Mouse (Mus musculus): ENCODE measurements around the gene Cog4. TPM values are rescaled to one million over a fixed set of nuclear protein-coding genes. Genes with fewer than 3 reads are reported as not detected.

Gene Cog4
- polyA plus RNA-seq, 1 experiment from 2014 or later, result 70.0 TPM

- Histone ChIP-seq H3K36me3 (peaks cover 86% of the 10 kb centered on the region), H3K27ac (no peak overlapping the region), H3K9me3 (no peaks in the 10 kb centered on the region), H3K4me3 (no peak overlapping the region), H3K4me1 (peaks cover 11% of the 10 kb centered on the region), H3K27me3 (ENCODE audit: insufficient read depth, poor library complexity, severe bottlenecking) (no peaks in the 10 kb centered on the region)
- WGBS, result 91% methylated on average over 7 of the region's 7 CpGs
- DNase-seq (ENCODE audit: low spot score), result no peak
Observed at GRCm38 (mm10) chr8:110812349-110813080, 33.9 kb upstream of the Cog4 start.

GRCm38 (mm10) chr8:110813081-110813812, 33.2 kb upstream of the Cog4 start:
- H3K27me3 ChIP-seq (ENCODE audit: insufficient read depth, poor library complexity, severe bottlenecking), result no peaks in the 10 kb centered on the region
- H3K4me1 ChIP-seq, result peaks cover 11% of the 10 kb centered on the region
- DNase-seq (ENCODE audit: low spot score), result no peak
- no peak overlapping the region for H3K27ac ChIP-seq
- H3K36me3 ChIP-seq, result peaks cover 94% of the 10 kb centered on the region
- H3K9me3 ChIP-seq, result no peaks in the 10 kb centered on the region
- no peak overlapping the region for H3K4me3 ChIP-seq
- whole genome bisulfite sequencing, result 90% methylated on average over 7 of the region's 7 CpGs

- H3K36me3 ChIP-seq, result peaks cover 100% of the 10 kb centered on the region
- WGBS, result 62% methylated on average over 3 of the region's 3 CpGs
- no peaks in the 10 kb centered on the region for H3K9me3 ChIP-seq
- no peaks in the 10 kb centered on the region for H3K4me1 ChIP-seq
- no peak overlapping the region for H3K4me3 ChIP-seq
- H3K27me3 ChIP-seq (ENCODE audit: insufficient read depth, poor library complexity, severe bottlenecking), result no peaks in the 10 kb centered on the region
- DNase-seq (ENCODE audit: low spot score), result no peak
- H3K27ac ChIP-seq, result no peak overlapping the region
Observed at GRCm38 (mm10) chr8:110815308-110815707, 31.1 kb upstream of the Cog4 start.

GRCm38 (mm10) chr8:110816990-110817389, 29.4 kb upstream of the Cog4 start:
- WGBS, result 95% methylated on average over 1 of the region's 1 CpGs
- Histone ChIP-seq H3K4me1 (no peaks in the 10 kb centered on the region), H3K9me3 (no peaks in the 10 kb centered on the region), H3K36me3 (peaks cover 100% of the 10 kb centered on the region), H3K27ac (no peak overlapping the region), H3K27me3 (ENCODE audit: insufficient read depth, poor library complexity, severe bottlenecking) (no peaks in the 10 kb centered on the region), H3K4me3 (no peak overlapping the region)
- DNase-seq (ENCODE audit: low spot score), result no peak

GRCm38 (mm10) chr8:110818593-110818992, 27.8 kb upstream of the Cog4 start:
- Histone ChIP-seq H3K36me3 (peaks cover 100% of the 10 kb centered on the region), H3K4me3 (no peak overlapping the region), H3K4me1 (no peaks in the 10 kb centered on the region), H3K27me3 (ENCODE audit: insufficient read depth, poor library complexity, severe bottlenecking) (no peaks in the 10 kb centered on the region), H3K9me3 (no peaks in the 10 kb centered on the region), H3K27ac (no peak overlapping the region)
- no peak for DNase-seq (ENCODE audit: low spot score)
- 93% methylated on average over 3 of the region's 3 CpGs for WGBS

GRCm38 (mm10) chr8:110820257-110820656, 26.1 kb upstream of the Cog4 start:
- WGBS, result 95% methylated on average over 2 of the region's 2 CpGs
- Histone ChIP-seq H3K4me3 (no peak overlapping the region), H3K9me3 (no peaks in the 10 kb centered on the region), H3K27me3 (ENCODE audit: insufficient read depth, poor library complexity, severe bottlenecking) (no peaks in the 10 kb centered on the region), H3K27ac (no peak overlapping the region), H3K36me3 (peaks cover 99% of the 10 kb centered on the region), H3K4me1 (no peaks in the 10 kb centered on the region)
- no peak for DNase-seq (ENCODE audit: low spot score)

- no peak overlapping the region for H3K27ac ChIP-seq
- H3K27me3 ChIP-seq (ENCODE audit: insufficient read depth, poor library complexity, severe bottlenecking), result no peaks in the 10 kb centered on the region
- WGBS, result 83% methylated on average over 3 of the region's 3 CpGs
- no peaks in the 10 kb centered on the region for H3K4me1 ChIP-seq
- DNase-seq (ENCODE audit: low spot score), result no peak
- no peak overlapping the region for H3K4me3 ChIP-seq
- H3K9me3 ChIP-seq, result no peaks in the 10 kb centered on the region
- H3K36me3 ChIP-seq, result peaks cover 99% of the 10 kb centered on the region
Observed at GRCm38 (mm10) chr8:110821960-110822359, 24.4 kb upstream of the Cog4 start.

- Histone ChIP-seq H3K9me3 (no peaks in the 10 kb centered on the region), H3K4me1 (no peaks in the 10 kb centered on the region), H3K4me3 (no peak overlapping the region), H3K27me3 (ENCODE audit: insufficient read depth, poor library complexity, severe bottlenecking) (no peaks in the 10 kb centered on the region), H3K36me3 (peaks cover 99% of the 10 kb centered on the region), H3K27ac (no peak overlapping the region)
- 73% methylated on average over 1 of the region's 1 CpGs for WGBS
- DNase-seq (ENCODE audit: low spot score), result no peak
Observed at GRCm38 (mm10) chr8:110824861-110825260, 21.5 kb upstream of the Cog4 start.

GRCm38 (mm10) chr8:110828511-110828910, 17.9 kb upstream of the Cog4 start:
- WGBS, result 84% methylated on average over 3 of the region's 3 CpGs
- H3K27ac ChIP-seq, result no peak overlapping the region
- peaks cover 99% of the 10 kb centered on the region for H3K36me3 ChIP-seq
- H3K9me3 ChIP-seq, result no peaks in the 10 kb centered on the region
- no peak overlapping the region for H3K4me3 ChIP-seq
- DNase-seq (ENCODE audit: low spot score), result no peak
- no peaks in the 10 kb centered on the region for H3K27me3 ChIP-seq (ENCODE audit: insufficient read depth, poor library complexity, severe bottlenecking)
- no peaks in the 10 kb centered on the region for H3K4me1 ChIP-seq

GRCm38 (mm10) chr8:110831956-110832355, 14.4 kb upstream of the Cog4 start:
- Histone ChIP-seq H3K36me3 (peaks cover 100% of the 10 kb centered on the region), H3K9me3 (no peaks in the 10 kb centered on the region)
- 91% methylated on average over 3 of the region's 3 CpGs for WGBS

GRCm38 (mm10) chr8:110842012-110842574, 4.3 kb upstream of the Cog4 start:
- peaks cover 77% of the 10 kb centered on the region for H3K36me3 ChIP-seq
- WGBS, result 91% methylated on average over 3 of the region's 3 CpGs

More at GRCm38 (mm10) chr8:110831956-110832355, 14.4 kb upstream of the Cog4 start:
- H3K4me1 ChIP-seq, result no peaks in the 10 kb centered on the region
- no peak overlapping the region for H3K27ac ChIP-seq
- no peak for DNase-seq (ENCODE audit: low spot score)
- no peak overlapping the region for H3K4me3 ChIP-seq
- no peaks in the 10 kb centered on the region for H3K27me3 ChIP-seq (ENCODE audit: insufficient read depth, poor library complexity, severe bottlenecking)

GRCm38 (mm10) chr8:110843207-110843606, 3.2 kb upstream of the Cog4 start:
- no peaks in the 10 kb centered on the region for H3K27me3 ChIP-seq (ENCODE audit: insufficient read depth, poor library complexity, severe bottlenecking)
- H3K36me3 ChIP-seq, result peaks cover 66% of the 10 kb centered on the region
- H3K27ac ChIP-seq, result no peak overlapping the region
- DNase-seq (ENCODE audit: low spot score), result no peak
- WGBS, result 91% methylated on average over 5 of the region's 5 CpGs
- H3K9me3 ChIP-seq, result no peaks in the 10 kb centered on the region
- H3K4me3 ChIP-seq, result no peak overlapping the region
- H3K4me1 ChIP-seq, result peaks cover 17% of the 10 kb centered on the region

More at GRCm38 (mm10) chr8:110842012-110842574, 4.3 kb upstream of the Cog4 start:
- no peak for DNase-seq (ENCODE audit: low spot score)
- no peak overlapping the region for H3K27ac ChIP-seq
- H3K4me3 ChIP-seq, result no peak overlapping the region
- H3K9me3 ChIP-seq, result no peaks in the 10 kb centered on the region
- H3K4me1 ChIP-seq, result peaks cover 9% of the 10 kb centered on the region; the same call in 1 of the 2 replicates
- no peaks in the 10 kb centered on the region for H3K27me3 ChIP-seq (ENCODE audit: insufficient read depth, poor library complexity, severe bottlenecking)

GRCm38 (mm10) chr8:110844941-110845340, 1.5 kb upstream of the Cog4 start:
- H3K4me3 ChIP-seq, result peak overlapping the region; percentile 86
- no peaks in the 10 kb centered on the region for H3K27me3 ChIP-seq (ENCODE audit: insufficient read depth, poor library complexity, severe bottlenecking)
- peaks cover 52% of the 10 kb centered on the region for H3K36me3 ChIP-seq
- no peak overlapping the region for H3K27ac ChIP-seq
- WGBS, result 85% methylated on average over 3 of the region's 3 CpGs
- peaks cover 20% of the 10 kb centered on the region for H3K4me1 ChIP-seq
- H3K9me3 ChIP-seq, result no peaks in the 10 kb centered on the region
- DNase-seq (ENCODE audit: low spot score), result no peak
